In genomic region chr4:62695523-62695922, GRCm38 (mm10) we compare ENCODE assay signal across 10 mouse cellular contexts.
DNase-seq lines count a peak whose midpoint lies in the region; ATAC-seq lines count a peak whose summit lies in the region.
"Had no signal": no experiment of that assay in that cellular context is flagged by ENCODE, and none has a peak within 500 bp of the region (broad histone marks: within the 10 kb centered on the region; RNA-seq: fewer than 3 reads in every experiment).

No protein-coding gene starts in this region.

- ATAC-seq in limb, embryonic 12.5 days (ENCODE audit: insufficient number of reproducible peaks, insufficient read depth, low FRiP score, low TSS enrichment, low read depth) = no peak
- no peak for ATAC-seq in embryonic facial prominence, embryonic 14.5 days (ENCODE audit: low read depth)
- no peak for ATAC-seq in megakaryocyte progenitor cell, adult 5-6 weeks (replicated peaks; ENCODE audit: poor library complexity)

- H3K27me3 ChIP-seq in limb, embryonic 12.5 days = no peaks in the 10 kb centered on the region
- no peaks in the 10 kb centered on the region for H3K27me3 ChIP-seq in limb, embryonic 10.5 days (ENCODE audit: low read depth, poor library complexity, severe bottlenecking)
- H3K27me3 ChIP-seq in embryonic facial prominence, embryonic 14.5 days (replicated peaks; ENCODE audit: control insufficient read depth, insufficient read depth, low read length) = no peaks in the 10 kb centered on the region
- H3K27me3 ChIP-seq: limb, embryonic 15.5 days had no signal

- H3K27ac ChIP-seq in limb, embryonic 12.5 days = 0 out of 2 replicates have a peak overlapping the region, but pooled peaks have one; percentile 20
- no peak overlapping the region for H3K27ac ChIP-seq in limb, embryonic 10.5 days
- 0 out of 2 replicates have a peak overlapping the region, but pooled peaks have one; percentile 28 for H3K27ac ChIP-seq in embryonic facial prominence, embryonic 14.5 days (replicated peaks; ENCODE audit: low read depth, low read length)
- H3K27ac ChIP-seq: limb, embryonic 15.5 days had no signal

- 80% methylated on average over 8 of the region's 8 CpGs for WGBS in limb, embryonic 12.5 days
- WGBS in limb, embryonic 10.5 days = 67% methylated on average over 8 of the region's 8 CpGs
- WGBS in embryonic facial prominence, embryonic 14.5 days = 72% methylated on average over 8 of the region's 8 CpGs

- DNase-seq in limb, embryonic 10.5 days (ENCODE audit: low spot score) = no peak
- DNase-seq in embryonic facial prominence, embryonic 14.5 days (ENCODE audit: low spot score) = no peak
- peak; percentile 59 for DNase-seq in heart, postnatal 10 days
- peak; percentile 78 for DNase-seq in lung, postnatal 10 days
- no peak for DNase-seq in spleen, adult 12 weeks (ENCODE audit: low spot score)
- DNase-seq in cerebellum, postnatal 4 days (ENCODE audit: low spot score in 2 of 2) = no peak

- peaks cover 29% of the 10 kb centered on the region for H3K4me1 ChIP-seq in limb, embryonic 12.5 days (replicated peaks)
- peaks cover 43% of the 10 kb centered on the region for H3K4me1 ChIP-seq in limb, embryonic 10.5 days
- H3K4me1 ChIP-seq in embryonic facial prominence, embryonic 14.5 days (ENCODE audit: control insufficient read depth, insufficient read depth, low read length) = peaks cover 15% of the 10 kb centered on the region

- H3K4me3 ChIP-seq in limb, embryonic 12.5 days (replicated peaks) = no peak overlapping the region
- no peak overlapping the region for H3K4me3 ChIP-seq in limb, embryonic 10.5 days
- H3K4me3 ChIP-seq in embryonic facial prominence, embryonic 14.5 days (ENCODE audit: low read depth, low read length) = no peak overlapping the region
- H3K4me3 ChIP-seq: erythroblast, embryonic 14.5 days; limb, embryonic 15.5 days had no signal

- intact Hi-C loops in heart, postnatal 10 days (cut with DNase I) = loop anchor here (2.0 kb wide), 1 partner anchor 75 kb away; no protein-coding TSS in a partner anchor

- peaks cover 53% of the 10 kb centered on the region for H3K36me3 ChIP-seq in limb, embryonic 12.5 days
- peaks cover 49% of the 10 kb centered on the region for H3K36me3 ChIP-seq in limb, embryonic 10.5 days
- H3K36me3 ChIP-seq in embryonic facial prominence, embryonic 14.5 days (ENCODE audit: control insufficient read depth, insufficient read depth, low read length) = peaks cover 33% of the 10 kb centered on the region

- H3K9me3 ChIP-seq in limb, embryonic 12.5 days = no peaks in the 10 kb centered on the region
- H3K9me3 ChIP-seq in limb, embryonic 10.5 days (replicated peaks) = no peaks in the 10 kb centered on the region
- no peaks in the 10 kb centered on the region for H3K9me3 ChIP-seq in embryonic facial prominence, embryonic 14.5 days (ENCODE audit: control insufficient read depth, low read length)
- H3K9me3 ChIP-seq: limb, embryonic 15.5 days had no signal

- H3K4me2 ChIP-seq in limb, embryonic 12.5 days = no peak overlapping the region
- H3K4me2 ChIP-seq in embryonic facial prominence, embryonic 14.5 days (ENCODE audit: low read depth, low read length) = no peak overlapping the region
- H3K4me2 ChIP-seq: limb, embryonic 15.5 days had no signal

- H3K9ac ChIP-seq in limb, embryonic 12.5 days (replicated peaks) = no peak overlapping the region
- H3K9ac ChIP-seq in embryonic facial prominence, embryonic 14.5 days (ENCODE audit: low read depth, low read length) = no peak overlapping the region
- H3K9ac ChIP-seq: limb, embryonic 15.5 days had no signal

Comparison
In these comparisons a context has a peak if more than half of its experiments do, and no peak if none do; other contexts are left out.
1. DNase-seq: peak in heart, postnatal 10 days (2 of 2) and lung, postnatal 10 days (single experiment); none in limb, embryonic 10.5 days (single experiment), embryonic facial prominence, embryonic 14.5 days (single experiment), spleen, adult 12 weeks (single experiment) and cerebellum, postnatal 4 days (0 of 2).